Mouse (Mus musculus): ENCODE results near the gene Sema4d. TPM values are rescaled to one million over a fixed set of nuclear protein-coding genes. Genes with fewer than 3 reads are reported as not detected.

Gene Sema4d
- total and polyA plus RNA-seq, 3 experiments, result 12.8 to 67.1 (median 16.7) TPM

DNA sequence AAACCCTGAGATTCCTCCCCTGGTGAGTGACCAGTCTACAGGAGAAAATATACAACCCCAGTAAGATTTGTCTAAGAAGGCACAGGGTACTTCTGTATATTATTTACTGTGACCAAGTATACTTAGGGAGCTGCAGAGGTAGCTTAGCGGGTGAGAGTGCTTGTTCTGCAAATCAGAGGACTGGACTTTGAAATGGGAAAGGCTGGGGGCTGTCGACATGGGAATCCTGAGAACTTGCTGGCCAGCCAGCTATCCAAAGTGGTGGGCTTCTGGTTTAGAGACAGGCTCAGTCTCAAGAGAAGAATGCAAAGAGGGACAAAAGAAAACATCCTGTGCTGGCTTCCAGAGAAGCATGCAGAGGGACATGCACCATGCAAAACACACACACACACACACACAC lies 5.7 kb downstream of the Sema4d start:
- H3K79me2 ChIP-seq (replicated peaks; ENCODE audit: control insufficient read depth, extremely low read depth, insufficient read depth, poor library complexity, severe bottlenecking), result peaks cover 44% of the 10 kb centered on the region
- in situ Hi-C loops (cut with MboI; ENCODE audit: low pct_ligation_motif_present, low pct_unique_long_range_greater_than_20kb, low sequenced_read_pairs), result no loop called here
- no peak for TF ChIP-seq PAX5 (IDR thresholded peaks at IDR 0.05; ENCODE audit: low read length)
- no peak for TF ChIP-seq MAFK (IDR thresholded peaks at IDR 0.05; ENCODE audit: insufficient replicate concordance, low read length)
- no peak for TF ChIP-seq ZC3H11A (IDR thresholded peaks at IDR 0.05; ENCODE audit: low read depth, low read length)
- TF ChIP-seq E2F4 (IDR thresholded peaks at IDR 0.05; ENCODE audit: insufficient replicate concordance, low read depth, low read length), result no peak
- no peak for TF ChIP-seq SMC3 (IDR thresholded peaks at IDR 0.05; ENCODE audit: low read depth, low read length)
- TF ChIP-seq MEF2A (IDR thresholded peaks at IDR 0.05; ENCODE audit: borderline replicate concordance, low read depth, low read length), result no peak
- no peak for TF ChIP-seq HCFC1 (IDR thresholded peaks at IDR 0.05; ENCODE audit: low read depth, low read length)
- no peak for TF ChIP-seq MAZ (IDR thresholded peaks at IDR 0.05; ENCODE audit: low read depth, low read length)
- TF ChIP-seq ZNF384 (IDR thresholded peaks at IDR 0.05; ENCODE audit: low read depth, low read length), result no peak
- no peak for TF ChIP-seq BHLHE40 (IDR thresholded peaks at IDR 0.05; ENCODE audit: low read depth, low read length)
- no peak for TF ChIP-seq EP300 (IDR thresholded peaks at IDR 0.05; ENCODE audit: low read length)
- no peak for DNase-seq (ENCODE audit: extremely low read depth)
- H3K4me3 ChIP-seq (replicated peaks in 1 of 3; ENCODE audit: low read depth in 2 of 3, low read length in 2 of 3, poor library complexity in 1 of 3), result no peak overlapping the region
- peaks cover 14 to 39% of the 10 kb centered on the region in 2 experiments for H3K4me1 ChIP-seq (ENCODE audit: control insufficient read depth in 1 of 2, insufficient read depth in 2 of 2)
- H3K9ac ChIP-seq (ENCODE audit: insufficient read depth, low read depth), result no peak overlapping the region
- H3K27ac ChIP-seq (ENCODE audit: insufficient read depth, low read depth), result no peak overlapping the region
- H3K9me3 ChIP-seq (replicated peaks; ENCODE audit: low read length), result no peaks in the 10 kb centered on the region
- peaks cover 0 to 68% of the 10 kb centered on the region in 2 experiments for H3K36me3 ChIP-seq (replicated peaks in 1 of 2; ENCODE audit: control insufficient read depth in 1 of 2, insufficient read depth in 1 of 2, low read length in 1 of 2)
- no peaks in the 10 kb centered on the region for H3K27me3 ChIP-seq (replicated peaks)
- dilution Hi-C loops (cut with MboI; ENCODE audit: extremely low pct_ligation_motif_present, extremely low pct_unique_long_range_greater_than_20kb, low sequenced_read_pairs), result no loop called here
- H3K4me2 ChIP-seq (ENCODE audit: insufficient read depth, low read depth, poor library complexity, severe bottlenecking), result no peak overlapping the region

DNA sequence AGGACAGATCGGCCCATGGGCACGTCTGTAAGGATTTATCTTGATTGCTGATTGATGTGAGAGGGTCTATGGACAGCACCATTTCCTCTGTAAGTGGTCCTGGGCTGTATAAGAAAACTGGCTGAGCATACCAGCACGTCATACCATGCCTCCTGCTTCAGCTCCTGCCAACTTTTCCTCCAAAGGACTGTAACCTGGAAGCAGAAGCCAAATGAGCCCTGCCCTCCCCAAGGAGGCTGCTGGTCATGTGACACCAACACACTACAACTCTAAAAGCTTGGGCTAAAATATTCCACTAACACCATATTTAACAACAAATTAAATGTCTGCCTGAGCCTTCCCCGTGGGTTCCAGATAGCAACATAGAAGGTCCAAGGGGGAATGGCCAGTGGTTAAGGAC lies 6.9 kb downstream of the Sema4d start:
- in situ Hi-C loops (cut with MboI; ENCODE audit: low pct_ligation_motif_present, low pct_unique_long_range_greater_than_20kb, low sequenced_read_pairs), result no loop called here

More for the DNA sequence above, 6.9 kb downstream of the Sema4d start:
- no peak for TF ChIP-seq RAD21 (IDR thresholded peaks at IDR 0.05; ENCODE audit: low read depth, low read length)
- TF ChIP-seq SIN3A (IDR thresholded peaks at IDR 0.05; ENCODE audit: low read length), result no peak
- no peak for TF ChIP-seq HCFC1 (IDR thresholded peaks at IDR 0.05; ENCODE audit: low read depth, low read length)
- no peak for TF ChIP-seq E2F4 (IDR thresholded peaks at IDR 0.05; ENCODE audit: insufficient replicate concordance, low read depth, low read length)
- no peak for TF ChIP-seq JUN (IDR thresholded peaks at IDR 0.05; ENCODE audit: insufficient read depth, low read depth, low read length)
- TF ChIP-seq GABPA (IDR thresholded peaks at IDR 0.05; ENCODE audit: insufficient replicate concordance, low read depth, low read length), result no peak
- no peak for TF ChIP-seq ZC3H11A (IDR thresholded peaks at IDR 0.05; ENCODE audit: low read depth, low read length)
- TF ChIP-seq MAZ (IDR thresholded peaks at IDR 0.05; ENCODE audit: low read depth, low read length), result no peak
- TF ChIP-seq NELFE (IDR thresholded peaks at IDR 0.05; ENCODE audit: low read depth, low read length), result no peak
- no peak for TF ChIP-seq ETS1 (conservative IDR thresholded peaks at IDR 0.05; ENCODE audit: low read depth, low read length)
- no peak for TF ChIP-seq MAFK (IDR thresholded peaks at IDR 0.05; ENCODE audit: insufficient replicate concordance, low read length)
- TF ChIP-seq USF1 (IDR thresholded peaks at IDR 0.05; ENCODE audit: low read depth, low read length), result no peak
- no peak for TF ChIP-seq EP300 (IDR thresholded peaks at IDR 0.05; ENCODE audit: low read length)
- TF ChIP-seq ELF1 (IDR thresholded peaks at IDR 0.05; ENCODE audit: low read depth, low read length), result no peak
- TF ChIP-seq ZKSCAN1 (IDR thresholded peaks at IDR 0.05; ENCODE audit: borderline replicate concordance, low read depth, low read length), result no peak
- TF ChIP-seq MYC (IDR thresholded peaks at IDR 0.05; ENCODE audit: low read depth, low read length), result no peak
- TF ChIP-seq USF2 (conservative IDR thresholded peaks at IDR 0.05; ENCODE audit: low read depth, low read length), result no peak
- TF ChIP-seq NRF1 (IDR thresholded peaks at IDR 0.05; ENCODE audit: low read depth, low read length), result no peak
- TF ChIP-seq ZMIZ1 (IDR thresholded peaks at IDR 0.05; ENCODE audit: low read depth, low read length), result no peak
- TF ChIP-seq TCF12 (IDR thresholded peaks at IDR 0.05; ENCODE audit: low read depth, low read length), result no peak
- no peak overlapping the region for H3K4me2 ChIP-seq (ENCODE audit: insufficient read depth, low read depth, poor library complexity, severe bottlenecking)
- DNase-seq (ENCODE audit: extremely low read depth), result no peak
- peaks cover 15 to 42% of the 10 kb centered on the region in 2 experiments for H3K4me1 ChIP-seq (ENCODE audit: control insufficient read depth in 1 of 2, insufficient read depth in 2 of 2)
- dilution Hi-C loops (cut with MboI; ENCODE audit: extremely low pct_ligation_motif_present, extremely low pct_unique_long_range_greater_than_20kb, low sequenced_read_pairs), result no loop called here
- no peak overlapping the region for H3K4me3 ChIP-seq (replicated peaks in 1 of 3; ENCODE audit: low read depth in 2 of 3, low read length in 2 of 3, poor library complexity in 1 of 3)
- H3K27me3 ChIP-seq (replicated peaks), result no peaks in the 10 kb centered on the region
- H3K27ac ChIP-seq (ENCODE audit: insufficient read depth, low read depth), result no peak overlapping the region
- H3K79me2 ChIP-seq (replicated peaks; ENCODE audit: control insufficient read depth, extremely low read depth, insufficient read depth, poor library complexity, severe bottlenecking), result peaks cover 36% of the 10 kb centered on the region
- H3K9ac ChIP-seq (ENCODE audit: insufficient read depth, low read depth), result no peak overlapping the region
- H3K9me3 ChIP-seq (replicated peaks; ENCODE audit: low read length), result no peaks in the 10 kb centered on the region
- peaks cover 0 to 75% of the 10 kb centered on the region in 2 experiments for H3K36me3 ChIP-seq (replicated peaks in 1 of 2; ENCODE audit: control insufficient read depth in 1 of 2, insufficient read depth in 1 of 2, low read length in 1 of 2)

All from CH12.LX (cell line).